25 mouse cellular contexts compared by ENCODE assay signal in the genomic region with DNA sequence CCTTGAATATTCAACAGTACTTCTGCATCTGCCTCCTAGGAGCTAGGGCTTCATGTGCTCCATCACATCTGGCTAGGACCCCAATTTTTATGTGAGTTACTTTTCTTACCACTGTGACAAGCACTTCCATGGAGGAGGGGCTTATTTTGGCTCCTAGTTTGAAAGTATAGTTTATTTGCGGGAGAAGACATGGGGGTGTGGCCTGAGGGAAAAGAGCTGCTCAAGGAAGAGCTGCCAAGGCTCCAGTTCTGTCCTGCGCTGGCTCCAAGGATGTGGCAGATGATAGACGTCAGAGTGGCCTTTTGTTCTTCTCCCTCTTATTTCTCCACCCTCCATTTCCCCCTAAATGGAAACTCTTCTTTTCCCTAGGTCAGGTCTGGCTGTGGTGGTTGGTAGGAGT. TPM values are rescaled to one million over a fixed set of nuclear protein-coding genes. Genes with fewer than 3 reads are reported as not detected.
A peak's percentile ranks its signal among the peaks of the same experiment; 100 is the strongest.
DNase-seq lines count a peak whose midpoint lies in the region; ATAC-seq and TF ChIP-seq lines count a peak whose summit lies in the region.
"Had no signal": no experiment of that assay in that cellular context is flagged by ENCODE, and none has a peak within 500 bp of the region (broad histone marks: within the 10 kb centered on the region; RNA-seq: fewer than 3 reads in every experiment).

No protein-coding gene starts in this region.

- DNase-seq in heart, adult 11 months: peak; percentile 89
- no peak for DNase-seq in heart, embryonic 10.5 days (ENCODE audit: low spot score)
- DNase-seq in kidney, adult 18-20 months: no peak
- DNase-seq in stomach, postnatal 0 days (ENCODE audit: low spot score): no peak
- DNase-seq in lung, postnatal 4 days: peak; percentile 47 to 76
- DNase-seq in gastrocnemius, adult 8-10 months (ENCODE audit: low spot score in 2 of 2): no peak
- DNase-seq: adrenal gland, postnatal 10 days; cerebellum, adult 8-10 months; cerebellum, postnatal 36 days; embryo, embryonic 11 days; heart, postnatal 10 days; kidney, adult 8-10 months; layer of hippocampus, adult 9-11 months; liver, embryonic 13.5 days; right cerebral cortex, postnatal 14 days; thymus, postnatal 36 days had no signal

- no peak for TF ChIP-seq EP300 in stomach, postnatal 0 days (optimal IDR thresholded peaks at IDR 0.05)

- no peak overlapping the region for H3K4me2 ChIP-seq in kidney, embryonic 15.5 days
- no peak overlapping the region for H3K4me2 ChIP-seq in stomach, embryonic 16.5 days (ENCODE audit: low read depth, low read length)
- H3K4me2 ChIP-seq in stomach, postnatal 0 days (replicated peaks; ENCODE audit: low read depth): no peak overlapping the region
- H3K4me2 ChIP-seq: embryonic facial prominence, embryonic 13.5 days; forebrain, embryonic 12.5 days; liver, embryonic 13.5 days had no signal

- no peak overlapping the region for H3K27ac ChIP-seq in heart, embryonic 10.5 days
- peak overlapping the region; percentile 43; the same call in 1 of the 2 replicates for H3K27ac ChIP-seq in kidney, embryonic 15.5 days
- H3K27ac ChIP-seq in stomach, embryonic 16.5 days (ENCODE audit: low read length): 0 out of 2 replicates have a peak overlapping the region, but pooled peaks have one; percentile 18
- H3K27ac ChIP-seq in stomach, postnatal 0 days (replicated peaks): no peak overlapping the region
- H3K27ac ChIP-seq: embryonic facial prominence, embryonic 13.5 days; forebrain, embryonic 12.5 days; hindbrain, postnatal 0 days; liver, embryonic 13.5 days; midbrain, embryonic 10.5 days had no signal

- WGBS in heart, embryonic 10.5 days: 44% methylated on average over 3 of the region's 3 CpGs
- 45% methylated on average over 3 of the region's 3 CpGs for WGBS in kidney, embryonic 15.5 days
- 35% methylated on average over 3 of the region's 3 CpGs for WGBS in stomach, embryonic 16.5 days
- WGBS in stomach, postnatal 0 days: 28% methylated on average over 3 of the region's 3 CpGs

- peaks cover 12% of the 10 kb centered on the region; the same call in 1 of the 2 replicates for H3K4me1 ChIP-seq in heart, embryonic 10.5 days
- peaks cover 6% of the 10 kb centered on the region; the same call in 1 of the 2 replicates for H3K4me1 ChIP-seq in kidney, embryonic 15.5 days
- H3K4me1 ChIP-seq in stomach, embryonic 16.5 days (ENCODE audit: control insufficient read depth, insufficient read depth, low read length): peaks cover under 1% of the 10 kb centered on the region; the same call in 1 of the 2 replicates
- H3K4me1 ChIP-seq in stomach, postnatal 0 days (replicated peaks; ENCODE audit: control insufficient read depth, insufficient read depth): no peaks in the 10 kb centered on the region
- H3K4me1 ChIP-seq: embryonic facial prominence, embryonic 13.5 days; forebrain, embryonic 12.5 days; liver, embryonic 13.5 days; midbrain, embryonic 10.5 days had no signal

- H3K36me3 ChIP-seq in heart, embryonic 10.5 days: no peaks in the 10 kb centered on the region
- H3K36me3 ChIP-seq in kidney, embryonic 15.5 days: no peaks in the 10 kb centered on the region
- no peaks in the 10 kb centered on the region for H3K36me3 ChIP-seq in stomach, embryonic 16.5 days (ENCODE audit: control insufficient read depth, insufficient read depth, low read length)
- no peaks in the 10 kb centered on the region for H3K36me3 ChIP-seq in stomach, postnatal 0 days (ENCODE audit: control insufficient read depth, insufficient read depth, low read length)
- H3K36me3 ChIP-seq: embryonic facial prominence, embryonic 13.5 days; forebrain, embryonic 12.5 days; liver, embryonic 13.5 days; midbrain, embryonic 10.5 days had no signal

- no peak for TF ChIP-seq CTCF in stomach, postnatal 0 days (IDR thresholded peaks at IDR 0.05; ENCODE audit: low read depth)

- no peak for ATAC-seq in kidney, embryonic 15.5 days (replicated peaks; ENCODE audit: low FRiP score)
- peak; percentile 40; the same call in 1 of the 2 replicates for ATAC-seq in stomach, embryonic 16.5 days (ENCODE audit: insufficient read depth, low FRiP score)
- no peak for ATAC-seq in stomach, postnatal 0 days (ENCODE audit: low FRiP score, low TSS enrichment)
- ATAC-seq: hindbrain, postnatal 0 days; midbrain, embryonic 16.5 days had no signal

- no peak overlapping the region for H3K9ac ChIP-seq in kidney, embryonic 15.5 days
- no peak overlapping the region for H3K9ac ChIP-seq in stomach, embryonic 16.5 days (ENCODE audit: low read length)
- no peak overlapping the region for H3K9ac ChIP-seq in stomach, postnatal 0 days (ENCODE audit: low read length)
- H3K9ac ChIP-seq: embryonic facial prominence, embryonic 13.5 days; forebrain, embryonic 12.5 days; liver, embryonic 13.5 days had no signal

- no peaks in the 10 kb centered on the region for H3K9me3 ChIP-seq in heart, embryonic 10.5 days
- no peaks in the 10 kb centered on the region for H3K9me3 ChIP-seq in kidney, embryonic 15.5 days (replicated peaks)
- no peaks in the 10 kb centered on the region for H3K9me3 ChIP-seq in stomach, embryonic 16.5 days (replicated peaks; ENCODE audit: control insufficient read depth, low read length)
- no peaks in the 10 kb centered on the region for H3K9me3 ChIP-seq in stomach, postnatal 0 days (ENCODE audit: control insufficient read depth, low read length)
- H3K9me3 ChIP-seq: embryonic facial prominence, embryonic 13.5 days; forebrain, embryonic 12.5 days; liver, embryonic 13.5 days; midbrain, embryonic 10.5 days had no signal

- H3K4me3 ChIP-seq in heart, embryonic 10.5 days: no peak overlapping the region
- no peak overlapping the region for H3K4me3 ChIP-seq in kidney, embryonic 15.5 days (replicated peaks)
- H3K4me3 ChIP-seq in stomach, embryonic 16.5 days (replicated peaks; ENCODE audit: low read length): no peak overlapping the region
- no peak overlapping the region for H3K4me3 ChIP-seq in stomach, postnatal 0 days (ENCODE audit: low read depth, low read length)
- H3K4me3 ChIP-seq: embryonic facial prominence, embryonic 13.5 days; erythroblast, embryonic 14.5 days; forebrain, embryonic 12.5 days; liver, embryonic 13.5 days; midbrain, embryonic 10.5 days; myocyte had no signal

- no peaks in the 10 kb centered on the region for H3K27me3 ChIP-seq in heart, embryonic 10.5 days (ENCODE audit: insufficient read depth, poor library complexity, severe bottlenecking)
- H3K27me3 ChIP-seq in kidney, embryonic 15.5 days: no peaks in the 10 kb centered on the region
- no peaks in the 10 kb centered on the region for H3K27me3 ChIP-seq in stomach, embryonic 16.5 days (ENCODE audit: control insufficient read depth, insufficient read depth, low read length)
- H3K27me3 ChIP-seq in stomach, postnatal 0 days (ENCODE audit: control insufficient read depth, insufficient read depth, low read length): no peaks in the 10 kb centered on the region
- H3K27me3 ChIP-seq: embryonic facial prominence, embryonic 13.5 days; forebrain, embryonic 12.5 days; liver, embryonic 13.5 days had no signal

RNA-seq across cellular contexts. Expression of a gene that starts 17.8 kb away (rescaled TPM):
- polyA plus RNA-seq in heart, embryonic 10.5 days (2016; fragmentation: Nextera tagmentation; extraction: Ambion mirVana): 0.50 and 0.92 TPM in 2 replicates
- 2.3 and 2.4 TPM in 2 replicates for polyA plus RNA-seq in kidney, embryonic 15.5 days (2015; fragmentation: Nextera tagmentation; extraction: Ambion mirVana)
- 2.0 and 2.3 TPM in 2 replicates for polyA plus RNA-seq in stomach, embryonic 16.5 days (2015; fragmentation: Nextera tagmentation; extraction: Ambion mirVana)
- 1.1 and 1.2 TPM in 2 replicates for polyA plus RNA-seq in stomach, postnatal 0 days (2015; fragmentation: Nextera tagmentation; extraction: Ambion mirVana)
- 10 to 100 TPM in 1 of 4 experiments, 1 to 10 TPM in 3; 5.9 to 11.5 (median 7.3) TPM for total RNA-seq in gastrocnemius, adult 8-10 months (2022)
- polyA plus RNA-seq: erythroblast, embryonic 14.5 days had no signal

RNA-seq across cellular contexts. Expression of a gene that starts 53.5 kb away (rescaled TPM):
- 0.80 and 1.1 TPM in 2 replicates for polyA plus RNA-seq in heart, embryonic 10.5 days (2016; fragmentation: Nextera tagmentation; extraction: Ambion mirVana)
- 3.8 and 4.2 TPM in 2 replicates for polyA plus RNA-seq in kidney, embryonic 15.5 days (2015; fragmentation: Nextera tagmentation; extraction: Ambion mirVana)
- 2.5 and 3.0 TPM in 2 replicates for polyA plus RNA-seq in stomach, embryonic 16.5 days (2015; fragmentation: Nextera tagmentation; extraction: Ambion mirVana)
- 1.7 and 1.8 TPM in 2 replicates for polyA plus RNA-seq in stomach, postnatal 0 days (2015; fragmentation: Nextera tagmentation; extraction: Ambion mirVana)
- total RNA-seq in gastrocnemius, adult 8-10 months (2022): under 1 TPM in 1 of 4 experiments, not detected in 3; 0.63 TPM

RNA-seq across cellular contexts. Expression of a gene that starts 53.6 kb away (rescaled TPM):
- polyA plus RNA-seq in heart, embryonic 10.5 days (2016; fragmentation: Nextera tagmentation; extraction: Ambion mirVana): 5.9 and 7.7 TPM in 2 replicates
- 8.5 and 8.7 TPM in 2 replicates for polyA plus RNA-seq in kidney, embryonic 15.5 days (2015; fragmentation: Nextera tagmentation; extraction: Ambion mirVana)
- polyA plus RNA-seq in stomach, embryonic 16.5 days (2015; fragmentation: Nextera tagmentation; extraction: Ambion mirVana): 5.6 and 6.5 TPM in 2 replicates
- polyA plus RNA-seq in stomach, postnatal 0 days (2015; fragmentation: Nextera tagmentation; extraction: Ambion mirVana): 2.4 and 2.9 TPM in 2 replicates
- total RNA-seq in gastrocnemius, adult 8-10 months (2022): under 1 TPM; 0.36 to 0.82 (median 0.63) TPM
- polyA plus RNA-seq: erythroblast, embryonic 14.5 days had no signal

RNA-seq across cellular contexts. Expression of a gene that starts 53.7 kb away (rescaled TPM):
- 35.2 and 36.2 TPM in 2 replicates for polyA plus RNA-seq in heart, embryonic 10.5 days (2016; fragmentation: Nextera tagmentation; extraction: Ambion mirVana)
- 38.7 and 48.0 TPM in 2 replicates for polyA plus RNA-seq in kidney, embryonic 15.5 days (2015; fragmentation: Nextera tagmentation; extraction: Ambion mirVana)
- 28.0 and 33.2 TPM in 2 replicates for polyA plus RNA-seq in stomach, embryonic 16.5 days (2015; fragmentation: Nextera tagmentation; extraction: Ambion mirVana)
- polyA plus RNA-seq in stomach, postnatal 0 days (2015; fragmentation: Nextera tagmentation; extraction: Ambion mirVana): 14.3 and 14.8 TPM in 2 replicates
- total RNA-seq in gastrocnemius, adult 8-10 months (2022): 10 to 100 TPM; 10.2 to 12.4 (median 11.6) TPM

RNA-seq across cellular contexts. Expression of a gene that starts 54.0 kb away (rescaled TPM):
- 7.8 and 10.7 TPM in 2 replicates for polyA plus RNA-seq in heart, embryonic 10.5 days (2016; fragmentation: Nextera tagmentation; extraction: Ambion mirVana)
- polyA plus RNA-seq in kidney, embryonic 15.5 days (2015; fragmentation: Nextera tagmentation; extraction: Ambion mirVana): 5.2 and 5.6 TPM in 2 replicates
- polyA plus RNA-seq in stomach, embryonic 16.5 days (2015; fragmentation: Nextera tagmentation; extraction: Ambion mirVana): 6.0 and 8.5 TPM in 2 replicates
- 9.2 and 10.8 TPM in 2 replicates for polyA plus RNA-seq in stomach, postnatal 0 days (2015; fragmentation: Nextera tagmentation; extraction: Ambion mirVana)
- 10 to 100 TPM; 24.8 to 33.1 (median 31.6) TPM for total RNA-seq in gastrocnemius, adult 8-10 months (2022)

Comparison
In these comparisons a context has a peak if more than half of its experiments do, and no peak if none do; other contexts are left out.
1. DNase-seq: peak in heart, adult 11 months (single experiment) and lung, postnatal 4 days (2 of 2); none in heart, embryonic 10.5 days (single experiment), kidney, adult 18-20 months (single experiment), stomach, postnatal 0 days (single experiment) and gastrocnemius, adult 8-10 months (0 of 2).
2. H3K27ac ChIP-seq: peak in kidney, embryonic 15.5 days (single experiment) and stomach, embryonic 16.5 days (single experiment); none in heart, embryonic 10.5 days (single experiment) and stomach, postnatal 0 days (single experiment).